Mouse (Mus musculus) spleen, adult 2 months (tissue): ENCODE data around the gene Thy1.

Experiments
- CTCF ChIP-seq: fragments of 200-500 bp; IDR thresholded peaks from 2 replicates; pipeline ENCODE4 v1.5.1; 2011; ENCODE audit warnings: mild to moderate bottlenecking, inconsistent platforms; ENCODE audit not compliant: insufficient read depth, insufficient read length, insufficient replicate concordance; ENCODE audit errors: extremely low read depth
- POLR2A ChIP-seq: fragments of 200-500 bp; IDR thresholded peaks from 2 replicates; pipeline ENCODE4 v1.6.1; 2011; ENCODE audit warnings: low read depth, low read length, inconsistent platforms

GRCm38 (mm10) chr9:44030646-44031045 lies 12.5 kb upstream of the Thy1 start:
- TF ChIP-seq CTCF (no peak), POLR2A (no peak)
